Mouse (Mus musculus) embryonic fibroblast, embryonic 13.5 days (primary cell): ENCODE data around the gene Ahdc1.

Source experiments
- CTCF ChIP-seq: IDR thresholded peaks from 2 replicates; pipeline ENCODE4 v1.5.1; 2011; ENCODE audit warnings: mild to moderate bottlenecking, control low read depth, low read length, moderate library complexity, borderline replicate concordance; ENCODE audit not compliant: insufficient read depth
- POLR2A ChIP-seq: IDR thresholded peaks from 2 replicates; pipeline ENCODE4 v1.6.1; 2011; ENCODE audit warnings: low read depth, mild to moderate bottlenecking, control low read depth, low read length, moderate library complexity

- TF ChIP-seq POLR2A (no peak), CTCF (no peak)
These were observed 10.2 kb downstream of the Ahdc1 start for GRCm38 (mm10) chr4:133021181-133021671.
